Mouse (Mus musculus) kidney, postnatal 0 days (tissue): ENCODE measurements around the gene Comt. TPM values are rescaled to one million over a fixed set of nuclear protein-coding genes. Genes with fewer than 3 reads are reported as not detected.

Experiments
- ATAC-seq: fragments of 200-750 bp; cut with Nextera tagmentation; replicated peaks from 2 replicates; pipeline ENCODE4 v1.8.0; 2017; ENCODE audit warnings: low read depth, moderate number of reproducible peaks, moderate TSS enrichment, moderate library complexity; ENCODE audit not compliant: low FRiP score
- DNase-seq: peaks from one replicate; pipeline ENCODE4 v3.0.0-alpha.2; 2016; ENCODE audit warnings: low spot score
- H3K27ac ChIP-seq: fragments of 300-500 bp; sonication (generic); 2 replicates; pipeline ENCODE4 v1.5.1; 2014; ENCODE audit warnings: mild to moderate bottlenecking
- H3K27me3 ChIP-seq: fragments of 300-500 bp; sonication (generic); 2 replicates; pipeline ENCODE4 v1.6.1; 2014; ENCODE audit warnings: low read length, mixed read lengths; ENCODE audit not compliant: insufficient read depth
- H3K36me3 ChIP-seq: fragments of 300-500 bp; sonication (generic); 2 replicates; pipeline ENCODE4 v1.6.1; 2014; ENCODE audit warnings: low read length, mixed read lengths; ENCODE audit not compliant: insufficient read depth
- H3K4me1 ChIP-seq: fragments of 300-500 bp; sonication (generic); replicated peaks from 2 replicates; pipeline ENCODE4 v1.6.1; 2014; ENCODE audit warnings: antibody characterized with exemption, low read length, mixed read lengths; ENCODE audit not compliant: insufficient read depth
- H3K4me2 ChIP-seq: fragments of 300-500 bp; sonication (generic); 2 replicates; pipeline ENCODE4 v1.6.1; 2014; ENCODE audit warnings: mild to moderate bottlenecking, low read length, moderate library complexity, mixed read lengths
- H3K4me3 ChIP-seq: fragments of 300-500 bp; sonication (generic); replicated peaks from 2 replicates; pipeline ENCODE4 v1.5.1; 2014; ENCODE audit warnings: low read depth, low read length
- H3K9ac ChIP-seq: fragments of 300-500 bp; sonication (generic); 2 replicates; pipeline ENCODE4 v1.6.1; 2014; ENCODE audit warnings: low read depth, low read length
- H3K9me3 ChIP-seq: fragments of 300-500 bp; sonication (generic); replicated peaks from 2 replicates; pipeline ENCODE4 v1.6.1; 2016; ENCODE audit warnings: low read length, inconsistent platforms, mixed read lengths
- CTCF ChIP-seq: IDR thresholded peaks from 2 replicates; pipeline ENCODE4 v1.5.1; 2016; ENCODE audit warnings: antibody characterized with exemption, low read depth, mild to moderate bottlenecking, moderate library complexity
- WGBS: fragments of 180-500 bp; shearing (Covaris S2); extraction: QIAGEN DNeasy Blood & Tissue Kit; methylation state at CpG from one replicate; pipeline ENCODE4 v1.1.7; 2014; 5-methylcytosine and 5-hydroxymethylcytosine counted together
- polyA plus RNA-seq: library from polyadenylated mRNA; unstranded; fragments of >200 nt; fragmentation: Nextera tagmentation; extraction: Ambion mirVana; gene quantifications from 2 replicates; pipeline ENCODE4 v1.2.1, GENCODE M21; 2015

Comt gene
- polyA plus RNA-seq, 1 experiment from 2014 or later: 107 TPM

GRCm38 (mm10) chr16:18417491-18417890, 9.2 kb downstream of the Comt start:
- H3K9me3 ChIP-seq: no peaks in the 10 kb centered on the region
- no peak for DNase-seq
- TF ChIP-seq CTCF: no peak
- no peak for ATAC-seq
- no peaks in the 10 kb centered on the region for H3K27me3 ChIP-seq
- 0 out of 2 replicates have a peak overlapping the region, but pooled peaks have one; percentile 31 for H3K27ac ChIP-seq
- H3K36me3 ChIP-seq: 0 out of 2 replicates have a peak, but pooled peaks cover 2% of the 10 kb centered on the region
- H3K4me2 ChIP-seq: no peak overlapping the region
- WGBS: 81% methylated on average over 5 of the region's 5 CpGs
- peaks cover 14% of the 10 kb centered on the region; the same call in 1 of the 2 replicates for H3K4me1 ChIP-seq
- H3K4me3 ChIP-seq: no peak overlapping the region
- H3K9ac ChIP-seq: no peak overlapping the region

DNA sequence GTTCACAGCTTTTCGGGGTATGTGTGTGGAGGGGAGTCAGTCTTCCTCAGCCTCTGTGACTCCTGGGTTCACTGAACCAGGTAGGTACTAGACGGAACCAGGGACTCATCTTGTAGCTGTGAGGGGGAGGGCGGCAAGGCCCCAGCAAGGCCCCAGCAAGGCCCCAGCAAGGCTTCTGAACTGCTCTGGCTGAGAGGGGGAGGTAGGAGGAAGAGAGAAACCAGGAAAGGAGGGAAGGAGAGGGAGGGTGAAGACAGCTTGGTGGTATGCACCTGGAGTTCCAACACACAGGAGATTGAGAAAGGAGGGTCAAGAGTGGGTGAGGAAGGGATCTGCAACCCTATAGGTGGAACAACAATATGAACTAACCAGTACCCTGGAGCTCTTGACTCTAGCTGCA, 9.8 kb downstream of the Comt start:
- Histone ChIP-seq H3K36me3 (0 out of 2 replicates have a peak, but pooled peaks cover 3% of the 10 kb centered on the region), H3K9me3 (no peaks in the 10 kb centered on the region), H3K27ac (peak overlapping the region; percentile 89), H3K4me3 (no peak overlapping the region), H3K4me2 (peak overlapping the region; percentile 19; the same call in 1 of the 2 replicates), H3K4me1 (peaks cover 17% of the 10 kb centered on the region), H3K27me3 (no peaks in the 10 kb centered on the region), H3K9ac (peak overlapping the region; percentile 18; the same call in 1 of the 2 replicates)
- DNase-seq (no peak), ATAC-seq (peak; percentile 18; the same call in 1 of the 2 replicates)
- no peak for TF ChIP-seq CTCF
- WGBS: 49% methylated on average over 3 of the region's 3 CpGs

DNA sequence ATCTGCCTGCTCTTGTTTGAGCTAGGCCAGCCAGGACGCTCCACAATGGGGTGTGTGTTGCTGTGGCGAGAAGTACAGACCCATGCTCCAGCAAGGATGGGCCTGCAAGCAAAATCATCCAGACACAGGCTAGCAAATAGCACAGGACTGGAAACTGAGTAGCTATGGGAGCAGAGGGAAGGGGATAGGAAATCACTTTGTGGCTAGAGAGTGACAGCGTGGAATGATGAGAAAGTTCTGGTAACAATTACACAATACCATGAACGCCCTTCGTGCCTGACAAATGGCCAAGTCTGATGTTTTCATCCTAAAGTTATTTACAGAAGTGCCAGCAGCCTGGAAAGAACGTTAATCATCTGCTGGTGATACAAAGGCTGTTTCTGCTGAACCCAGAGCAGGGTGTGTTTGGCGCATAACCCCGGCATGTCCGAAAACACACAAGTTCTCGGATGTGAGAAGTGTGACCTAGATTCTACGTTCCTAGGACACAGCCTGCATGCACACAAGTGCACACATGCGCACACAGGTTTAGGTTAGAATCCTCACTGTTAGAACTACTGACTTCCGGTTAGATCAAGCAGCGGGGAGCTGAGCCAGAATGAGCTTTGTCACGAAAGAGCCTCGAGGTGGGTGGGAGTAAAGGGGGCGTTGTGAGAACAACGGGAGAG, 10.4 kb downstream of the Comt start:
- Histone ChIP-seq H3K36me3 (0 out of 2 replicates have a peak, but pooled peaks cover 5% of the 10 kb centered on the region), H3K9me3 (no peaks in the 10 kb centered on the region), H3K27ac (peak overlapping the region; percentile 89), H3K27me3 (no peaks in the 10 kb centered on the region), H3K4me2 (peak overlapping the region; percentile 19; the same call in 1 of the 2 replicates), H3K9ac (peak overlapping the region; percentile 18), H3K4me3 (no peak overlapping the region), H3K4me1 (peaks cover 23% of the 10 kb centered on the region)
- 35% methylated on average over 18 of the region's 18 CpGs for WGBS
- ATAC-seq (peak; percentile 36), DNase-seq (peak; percentile 84)
- TF ChIP-seq CTCF: no peak

GRCm38 (mm10) chr16:18413032-18413816, 13.4 kb downstream of the Comt start:
- Histone ChIP-seq H3K4me3 (no peak overlapping the region), H3K27me3 (no peaks in the 10 kb centered on the region), H3K36me3 (0 out of 2 replicates have a peak, but pooled peaks cover 12% of the 10 kb centered on the region), H3K9ac (no peak overlapping the region), H3K4me1 (peaks cover 29% of the 10 kb centered on the region), H3K27ac (peak overlapping the region; percentile 79; the same call in 1 of the 2 replicates), H3K9me3 (no peaks in the 10 kb centered on the region), H3K4me2 (no peak overlapping the region)
- no peak for DNase-seq
- 83% methylated on average over 7 of the region's 7 CpGs for WGBS
- TF ChIP-seq CTCF: no peak
- no peak for ATAC-seq

GRCm38 (mm10) chr16:18411802-18412476, 14.7 kb downstream of the Comt start:
- Histone ChIP-seq H3K9ac (no peak overlapping the region), H3K9me3 (no peaks in the 10 kb centered on the region), H3K36me3 (0 out of 2 replicates have a peak, but pooled peaks cover 12% of the 10 kb centered on the region), H3K4me2 (no peak overlapping the region), H3K4me1 (peaks cover 29% of the 10 kb centered on the region), H3K4me3 (no peak overlapping the region), H3K27me3 (no peaks in the 10 kb centered on the region), H3K27ac (peak overlapping the region; percentile 79)
- peak; percentile 56 for DNase-seq
- peak; percentile 88 for ATAC-seq
- no peak for TF ChIP-seq CTCF
- 61% methylated on average over 12 of the region's 12 CpGs for WGBS
